Mouse (Mus musculus): Measurements from ENCODE around the gene Krcc1.

Krcc1 gene

GRCm38 (mm10) chr6:71332236-71332965, 60.9 kb downstream of the Krcc1 start:
- DNase-seq, result no peak

GRCm38 (mm10) chr6:71333031-71333430, 61.6 kb downstream of the Krcc1 start:
- no peak for DNase-seq

- no peak for DNase-seq
Observed at GRCm38 (mm10) chr6:71333578-71334273, 62.2 kb downstream of the Krcc1 start.

Data from liver (tissue).